Mouse (Mus musculus) CD4-positive helper T cell, adult 2 months (primary cell): ENCODE results near the gene Speer4b.
"Not testable (repeated sequence)": the region's sequence is repeated elsewhere in the genome, so short reads cannot be mapped to it uniquely, and the experiment has no call there.

ENCODE experiments used
- DNase-seq: peaks from one replicate; pipeline ENCODE4 v3.0.0-alpha.2; 2012; ENCODE audit warnings: low read depth, missing footprints, low spot score

The Speer4b gene

DNA sequence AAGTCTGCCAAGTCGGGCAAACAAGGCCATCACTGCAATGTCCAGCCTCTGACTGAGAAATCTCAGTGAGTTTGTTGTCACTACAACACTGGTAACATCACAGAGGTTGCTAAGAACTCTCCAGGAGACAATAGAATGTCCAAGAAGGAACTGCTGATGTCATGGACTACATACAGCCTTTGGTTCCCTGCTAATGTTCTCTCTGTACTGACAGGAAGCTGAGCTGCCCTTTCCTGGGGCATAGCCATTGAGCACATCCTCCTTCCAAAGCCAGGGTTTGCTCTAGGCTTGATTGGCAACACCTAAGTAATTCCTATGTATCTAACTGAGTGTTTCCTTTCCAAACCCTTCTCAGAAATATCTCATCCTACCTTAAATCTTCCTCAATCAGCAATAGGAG, at the start of gene Speer4b:
Gene Speer4b, minus strand, starts transcription at position 101 of the 400 bp plus-strand sequence.
- DNase-seq, result not testable (repeated sequence)

DNA sequence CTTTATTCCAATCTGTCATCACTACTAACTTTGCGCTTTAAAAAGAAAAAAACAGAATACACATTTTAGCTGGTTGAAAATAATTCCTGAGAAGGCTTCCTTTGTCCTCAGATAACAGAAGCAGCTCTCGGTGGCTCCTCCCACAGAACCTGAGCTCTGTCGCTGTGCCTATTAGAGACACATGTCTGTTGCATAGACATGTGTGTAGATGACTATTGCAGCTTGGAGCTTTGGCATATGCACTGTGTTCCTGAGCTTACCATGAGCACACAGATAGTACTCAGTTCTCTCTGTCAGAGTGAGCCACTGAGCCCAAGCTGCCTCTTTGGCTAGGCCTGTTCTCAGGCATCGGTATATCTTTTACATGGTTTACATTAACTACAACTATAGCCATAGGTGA, 48.1 kb upstream of the Speer4b start:
- DNase-seq, result no peak

DNA sequence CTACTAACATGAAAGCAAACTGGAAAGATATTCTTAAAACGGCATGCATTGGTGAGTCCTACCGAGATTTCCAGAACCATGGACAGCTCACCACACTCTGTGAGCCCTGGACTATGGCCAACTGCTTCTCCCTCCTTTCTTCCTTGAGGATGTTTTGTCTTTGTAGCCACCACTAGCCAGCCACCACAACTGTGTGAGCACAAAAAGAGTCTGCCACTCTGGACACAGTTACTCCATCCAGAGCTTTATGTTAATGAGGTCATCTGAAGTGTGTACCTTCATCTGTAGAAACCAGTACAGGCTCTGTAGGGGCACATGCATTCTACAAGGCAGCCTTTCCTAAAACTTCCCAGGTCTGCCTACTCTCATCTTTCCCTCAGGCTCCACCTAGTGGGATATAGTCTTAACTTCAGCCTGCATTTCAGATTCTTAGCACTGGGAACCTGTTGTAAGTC, 43.6 kb upstream of the Speer4b start:
- DNase-seq, result no peak

DNA sequence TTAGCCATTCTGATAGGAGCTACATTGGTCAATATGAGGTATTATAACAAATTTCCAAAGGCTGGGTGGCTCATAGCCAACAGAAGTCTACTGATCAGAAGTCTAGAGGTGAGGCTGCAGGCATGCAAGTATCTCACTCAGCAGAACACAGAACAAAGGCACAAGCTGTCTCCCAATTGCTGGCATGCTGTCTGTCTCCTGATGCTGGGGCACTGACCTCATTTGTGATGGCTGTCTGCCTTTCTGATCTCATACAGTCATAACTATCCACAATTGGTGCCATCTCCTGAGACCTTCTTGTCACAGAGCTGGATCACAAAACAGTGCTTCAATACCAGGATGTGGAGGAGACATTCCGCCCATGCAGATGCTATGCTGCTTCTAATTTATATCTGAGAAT, 25.7 kb upstream of the Speer4b start:
- no peak for DNase-seq

DNA sequence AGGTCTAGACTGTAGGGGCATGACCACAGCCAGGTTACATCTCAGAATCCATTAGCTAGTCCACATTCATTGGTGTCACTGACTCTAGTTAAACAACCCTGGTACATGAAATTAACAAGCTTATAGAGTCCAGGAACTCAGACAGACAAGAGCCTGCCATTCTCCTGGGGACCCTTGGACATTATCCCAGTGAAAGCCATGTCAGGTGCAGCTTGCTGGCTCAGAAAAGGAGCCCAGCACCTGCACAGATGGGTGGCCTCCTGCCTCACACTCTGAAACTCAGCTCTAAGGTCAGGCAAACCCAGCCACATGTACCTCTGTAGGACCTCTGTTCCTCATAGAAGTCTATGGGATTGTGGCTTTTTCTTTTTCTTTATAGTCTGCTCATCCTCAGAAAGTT, 17.5 kb upstream of the Speer4b start:
- DNase-seq, result no peak

DNA sequence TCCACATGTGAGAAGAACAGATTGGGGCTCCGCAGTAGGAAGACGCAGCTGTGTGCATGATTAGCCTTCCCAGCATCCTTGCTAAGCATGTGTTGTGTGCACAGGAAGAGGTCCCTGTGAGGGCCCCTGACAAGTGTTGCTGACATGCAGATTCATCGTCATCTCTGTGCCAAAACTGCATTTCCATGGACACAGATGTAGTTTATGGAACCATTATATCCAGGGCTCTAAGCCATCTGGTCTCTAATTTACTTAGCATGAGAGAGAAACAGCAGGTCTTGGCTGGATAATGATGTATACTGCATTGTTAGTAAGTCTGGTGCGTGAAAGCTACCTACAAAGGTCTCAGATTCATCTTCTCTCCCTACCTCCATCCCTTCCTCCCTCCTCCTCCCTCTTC, 10.3 kb downstream of the Speer4b start:
- DNase-seq, result no peak

DNA sequence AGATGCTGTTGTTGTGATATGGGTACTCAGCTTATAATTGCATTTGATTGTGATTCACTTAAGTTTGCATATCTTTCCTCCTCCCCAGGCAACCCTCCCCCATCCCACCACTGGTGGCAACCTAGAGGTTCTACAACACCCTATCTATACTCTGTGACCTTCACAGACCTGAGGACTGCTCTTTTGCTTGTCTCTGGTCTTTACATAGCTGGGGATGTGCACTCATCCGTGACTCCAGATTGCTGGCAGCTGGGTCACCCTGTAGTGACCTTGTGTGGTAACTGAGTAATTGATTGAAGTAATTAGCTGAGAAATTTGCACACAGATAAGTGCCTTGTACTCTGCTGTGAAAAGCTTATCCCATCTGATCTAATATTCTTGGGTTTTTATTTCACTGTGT, 15.1 kb downstream of the Speer4b start:
- no peak for DNase-seq

DNA sequence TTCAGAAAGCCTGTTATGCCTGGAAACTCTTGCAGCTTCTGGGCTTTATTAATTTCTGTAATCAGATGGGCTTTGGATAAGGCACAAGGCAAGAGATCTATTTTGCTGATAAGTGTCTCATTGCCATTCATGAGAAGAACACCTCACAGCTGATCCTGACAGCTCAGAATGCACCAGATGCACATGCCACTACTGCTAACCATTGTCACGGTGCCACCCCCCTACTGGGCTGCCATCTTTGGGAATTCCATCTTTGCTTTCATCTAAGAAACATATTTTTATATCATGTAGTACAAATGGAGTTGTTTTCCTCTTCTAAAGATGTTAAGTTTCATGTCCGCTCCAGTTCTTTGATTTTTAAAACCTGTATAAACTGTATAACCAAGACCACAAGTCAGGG, 19.5 kb downstream of the Speer4b start:
- DNase-seq, result no peak

DNA sequence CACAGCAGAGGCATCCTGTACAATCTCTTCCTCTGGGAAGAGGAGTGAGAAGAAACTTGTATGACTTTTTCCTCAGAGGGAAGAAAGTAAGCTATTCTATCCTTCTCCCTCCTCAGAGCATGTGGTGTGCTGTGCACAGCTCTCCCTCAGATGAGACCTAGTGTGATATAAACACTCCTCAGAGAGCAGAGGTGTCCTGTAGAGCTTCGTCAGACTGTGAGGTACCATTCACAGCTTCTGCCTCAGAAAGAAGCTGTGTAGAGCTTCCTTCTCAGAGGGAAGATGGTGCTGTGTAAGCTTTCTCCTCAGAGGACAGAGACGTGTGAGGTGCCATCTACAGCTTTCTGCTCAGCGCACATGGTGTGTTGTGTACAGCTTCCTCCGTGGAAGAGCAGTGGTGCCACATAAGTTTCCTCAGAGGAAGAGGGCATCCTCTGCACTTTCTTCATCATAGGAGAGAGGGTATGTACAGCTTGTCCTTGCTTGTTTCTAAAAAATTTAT, 26.2 kb downstream of the Speer4b start:
- DNase-seq, result no peak

DNA sequence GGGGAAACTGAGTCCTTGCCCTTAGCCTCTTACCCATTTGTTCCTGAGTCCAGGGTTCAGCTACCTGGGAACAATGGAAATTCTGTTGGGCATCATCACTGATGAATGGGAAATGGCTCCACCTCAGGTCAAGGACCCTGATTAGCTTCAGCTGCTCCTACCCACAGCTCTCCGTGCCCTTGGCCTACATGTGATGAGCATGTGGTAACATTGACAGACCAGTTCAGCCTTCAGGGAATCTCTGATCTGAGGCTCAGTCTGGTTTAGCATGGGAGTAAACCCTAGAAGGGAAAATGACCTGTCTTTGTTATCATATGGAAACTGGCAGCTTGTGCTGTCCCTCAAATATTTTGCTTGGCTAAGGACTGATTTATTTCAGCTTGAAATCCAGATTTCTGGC, 43.6 kb downstream of the Speer4b start:
- DNase-seq, result no peak

DNA sequence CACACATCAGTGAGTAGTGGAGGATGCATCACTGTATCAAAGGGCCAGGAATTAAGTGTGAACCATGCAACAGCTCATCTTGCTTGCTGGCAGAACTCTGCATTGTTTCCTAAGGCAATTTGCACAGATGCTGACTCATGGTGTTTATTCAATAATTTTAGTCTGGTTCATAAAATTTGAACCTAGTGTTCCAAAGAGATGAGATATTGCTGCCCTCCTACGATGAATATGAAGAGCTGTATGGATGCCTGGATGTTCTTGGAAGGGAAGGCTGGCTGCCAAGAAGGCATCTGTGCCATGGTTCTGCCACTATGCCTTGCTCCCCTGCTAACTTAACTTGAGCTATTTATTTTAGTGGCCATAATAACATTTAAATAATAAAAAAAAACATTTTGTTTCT, 44.3 kb downstream of the Speer4b start:
- DNase-seq, result no peak

DNA sequence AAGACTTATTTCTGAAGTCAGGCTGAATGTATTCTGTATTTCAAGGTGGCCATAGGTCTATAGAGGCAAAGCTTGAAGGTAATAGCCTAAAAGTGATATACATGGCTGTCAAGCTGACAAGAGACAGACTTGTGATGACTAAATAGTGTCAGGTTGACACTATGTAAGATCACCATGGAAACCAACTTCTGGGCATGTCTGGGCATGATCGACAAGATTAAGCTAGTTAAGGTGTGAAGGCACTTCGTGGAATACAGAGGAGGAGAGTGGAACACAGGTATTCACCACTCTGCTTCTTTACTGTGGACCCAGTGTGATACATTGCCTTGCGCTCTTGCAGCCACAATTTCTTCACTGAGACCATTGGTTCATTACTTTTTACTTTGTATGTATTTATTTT, 46.9 kb downstream of the Speer4b start:
- no peak for DNase-seq

DNA sequence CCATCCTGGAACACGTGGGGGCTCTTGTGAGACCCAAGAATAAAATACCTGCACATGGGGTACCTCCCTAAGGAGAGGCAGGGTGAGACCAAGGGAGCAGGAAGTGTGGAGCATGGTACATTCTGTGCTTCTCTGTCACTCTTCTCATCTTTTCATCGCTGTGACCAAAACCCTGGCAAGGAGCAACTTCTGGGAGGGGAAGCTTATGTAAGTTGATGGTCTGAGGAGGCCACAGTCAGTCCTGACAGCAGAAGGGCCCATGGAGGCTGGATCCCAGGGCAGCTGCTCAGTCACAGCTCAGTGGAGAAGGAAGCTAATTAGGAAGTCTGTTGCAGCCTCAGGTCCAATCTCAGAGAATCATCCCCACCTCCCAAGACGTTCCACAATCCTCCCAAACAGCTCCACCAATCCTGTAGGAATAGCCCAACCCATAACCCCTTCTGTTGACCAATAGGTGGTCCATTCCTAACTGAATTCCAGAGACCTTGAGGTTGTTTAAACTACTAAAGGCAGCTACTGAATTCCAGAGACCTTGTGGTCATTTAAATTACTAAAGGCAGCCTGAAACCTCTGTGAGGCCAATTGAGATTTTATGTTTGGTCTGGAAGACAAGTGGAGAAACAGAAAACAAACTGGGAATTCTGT, 47.9 kb downstream of the Speer4b start:
- no peak for DNase-seq
